ENCODE assay signal across 17 mouse cellular contexts in the genomic region with DNA sequence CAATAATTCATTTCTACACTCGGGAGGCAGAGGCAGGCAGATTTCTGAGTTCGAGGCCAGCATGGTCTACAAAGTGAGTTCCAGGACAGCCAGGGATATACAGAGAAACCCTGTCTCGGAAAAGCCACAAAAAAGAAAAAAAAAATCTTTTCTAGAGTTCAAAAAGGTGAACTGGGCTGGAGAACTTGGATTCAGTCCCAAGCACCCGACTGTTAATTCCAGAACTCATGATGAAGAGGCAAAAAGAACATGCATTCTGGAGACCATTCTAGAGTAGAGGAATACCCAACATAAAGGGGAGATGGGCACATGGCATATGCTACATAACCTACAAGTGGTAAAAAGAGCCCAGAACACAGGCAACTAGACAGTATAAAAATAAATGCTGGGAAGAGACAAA.
"Had no signal": no experiment of that assay in that cellular context is flagged by ENCODE, and none has a peak within 500 bp of the region (broad histone marks: within the 10 kb centered on the region; RNA-seq: fewer than 3 reads in every experiment).

No protein-coding gene starts in this region.

- DNase-seq: kidney, adult 8-10 months; layer of hippocampus, postnatal 36 days; lung, adult 18-20 months; lung, postnatal 10 days; lung, postnatal 36 days; retina, postnatal 1 day; right cerebral cortex, postnatal 25 days; spleen, adult 18-20 months; thymus, postnatal 25 days had no signal

- H3K9ac ChIP-seq: hindbrain, embryonic 15.5 days; kidney, embryonic 15.5 days; lung, embryonic 15.5 days; midbrain, embryonic 13.5 days; neural tube, embryonic 13.5 days; stomach, embryonic 15.5 days had no signal

- H3K36me3 ChIP-seq: hindbrain, embryonic 15.5 days; lung, embryonic 15.5 days; midbrain, embryonic 13.5 days; stomach, embryonic 15.5 days had no signal

- H3K4me3 ChIP-seq: hindbrain, embryonic 15.5 days; kidney, embryonic 15.5 days; left cerebral cortex, adult 2 months; lung, embryonic 15.5 days; midbrain, embryonic 13.5 days; neural tube, embryonic 13.5 days; stomach, embryonic 15.5 days had no signal

- H3K9me3 ChIP-seq: hindbrain, embryonic 15.5 days; kidney, embryonic 15.5 days; lung, embryonic 15.5 days; midbrain, embryonic 13.5 days; neural tube, embryonic 13.5 days; stomach, embryonic 15.5 days had no signal

- ATAC-seq: midbrain, embryonic 13.5 days; midbrain, embryonic 16.5 days had no signal

- H3K4me2 ChIP-seq: hindbrain, embryonic 15.5 days; kidney, embryonic 15.5 days; lung, embryonic 15.5 days; midbrain, embryonic 13.5 days; neural tube, embryonic 13.5 days; stomach, embryonic 15.5 days had no signal

- H3K27ac ChIP-seq: hindbrain, embryonic 15.5 days; kidney, embryonic 15.5 days; left cerebral cortex, adult 2 months; lung, embryonic 15.5 days; midbrain, embryonic 13.5 days; neural tube, embryonic 13.5 days; stomach, embryonic 15.5 days had no signal

- H3K27me3 ChIP-seq: hindbrain, embryonic 15.5 days; kidney, embryonic 15.5 days; lung, embryonic 15.5 days; midbrain, embryonic 13.5 days; neural tube, embryonic 13.5 days; stomach, embryonic 15.5 days had no signal
